Mouse (Mus musculus) lung, postnatal 10 days (tissue): ENCODE results near the gene Pdss1.

Experiments
- DNase-seq: peaks from one replicate; pipeline ENCODE4 v3.0.0; 2021

The Pdss1 gene

GRCm38 (mm10) chr2:22962242-22962641 lies 66.9 kb downstream of the Pdss1 start:
- no peak for DNase-seq

DNA sequence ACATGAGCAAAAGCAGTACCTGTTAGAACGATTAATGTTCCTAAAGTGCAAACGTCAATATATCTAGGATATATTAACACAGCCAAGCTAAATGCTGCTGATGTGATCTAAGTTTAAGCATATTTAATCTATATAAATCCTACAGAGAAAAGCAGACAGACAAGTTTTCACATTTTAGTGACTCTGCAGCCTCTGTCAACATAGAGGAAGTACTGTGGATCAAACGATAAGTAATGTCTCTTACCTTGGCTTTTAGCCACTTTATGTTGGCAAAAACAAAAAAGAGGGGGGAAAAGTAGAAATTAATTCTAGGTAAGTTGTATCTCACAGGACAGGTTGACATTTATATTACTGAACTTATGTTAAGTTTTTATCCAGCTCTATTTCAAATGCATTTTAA lies 67.6 kb downstream of the Pdss1 start:
- no peak for DNase-seq

GRCm38 (mm10) chr2:22977387-22977973 lies 82.2 kb downstream of the Pdss1 start:
- DNase-seq = no peak

DNA sequence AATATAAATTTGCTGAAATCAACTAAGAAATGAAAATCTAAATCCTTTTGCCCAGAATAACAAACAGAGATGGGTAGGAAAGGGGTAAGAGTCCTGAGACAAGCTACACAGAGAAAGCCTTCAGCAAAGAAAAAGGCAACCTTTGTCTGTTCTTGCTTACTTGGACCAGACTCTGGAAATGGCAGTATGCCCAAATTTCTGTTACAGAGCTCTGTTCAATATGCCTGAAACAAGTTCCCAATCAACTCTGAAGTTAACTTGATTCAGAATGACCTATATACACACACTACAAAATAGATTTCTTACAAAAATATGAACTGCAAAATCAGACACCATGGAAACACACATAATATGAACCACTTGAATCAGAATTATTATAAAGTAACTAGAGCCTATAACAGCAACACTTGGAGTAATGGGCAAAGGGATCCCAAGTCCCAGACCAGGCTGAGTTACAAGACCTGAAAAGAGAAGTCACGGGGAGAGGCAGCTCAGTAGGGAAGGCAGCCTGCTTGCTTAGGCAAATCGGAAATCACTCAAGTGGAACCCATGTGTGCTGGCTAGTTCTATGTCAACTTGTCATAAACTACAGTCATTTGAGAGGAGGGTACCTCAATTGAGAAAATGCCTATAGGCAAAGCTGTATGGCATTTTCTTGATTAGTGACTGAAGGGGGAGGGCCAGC lies 90.8 kb downstream of the Pdss1 start:
- DNase-seq = no peak
